Mouse (Mus musculus) megakaryocyte, embryonic 14.5 days (primary cell): ENCODE data around the gene Herpud1. TPM values are rescaled to one million over a fixed set of nuclear protein-coding genes. Genes with fewer than 3 reads are reported as not detected.

Source experiments
- H3K27me3 ChIP-seq: replicated peaks from 2 replicates; pipeline ENCODE3; 2012; ENCODE audit warnings: inconsistent platforms
- H3K36me3 ChIP-seq: replicated peaks from 2 replicates; pipeline ENCODE3; 2012; ENCODE audit warnings: low read length, inconsistent platforms, mixed read lengths
- H3K4me1 ChIP-seq: 2 replicates; pipeline ENCODE4 v1.6.1; 2012; ENCODE audit warnings: inconsistent platforms
- H3K4me3 ChIP-seq: replicated peaks from 2 replicates; pipeline ENCODE3; 2012; ENCODE audit warnings: moderate library complexity, mild to moderate bottlenecking, inconsistent platforms
- H3K9me3 ChIP-seq: 2 replicates; pipeline ENCODE4 v1.6.1; 2012; ENCODE audit warnings: inconsistent platforms
- FLI1 ChIP-seq: IDR thresholded peaks from 2 replicates; pipeline ENCODE4 v1.6.1; 2012; ENCODE audit warnings: low read length, inconsistent platforms, mixed read lengths
- GATA1 ChIP-seq: IDR thresholded peaks from 3 replicates; pipeline ENCODE4 v1.6.1; 2012; ENCODE audit warnings: mixed read lengths, low read length, inconsistent platforms, borderline replicate concordance
- polyA plus RNA-seq: library from polyadenylated mRNA; stranded (reverse); fragments of >175 nt; gene quantifications from 2 replicates; pipeline ENCODE4 v1.2.3, GENCODE M21; 2012; ENCODE audit warnings: low replicate concordance; ENCODE audit not compliant: insufficient read depth

The Herpud1 gene
- polyA plus RNA-seq, 1 experiment = 188 TPM

DNA sequence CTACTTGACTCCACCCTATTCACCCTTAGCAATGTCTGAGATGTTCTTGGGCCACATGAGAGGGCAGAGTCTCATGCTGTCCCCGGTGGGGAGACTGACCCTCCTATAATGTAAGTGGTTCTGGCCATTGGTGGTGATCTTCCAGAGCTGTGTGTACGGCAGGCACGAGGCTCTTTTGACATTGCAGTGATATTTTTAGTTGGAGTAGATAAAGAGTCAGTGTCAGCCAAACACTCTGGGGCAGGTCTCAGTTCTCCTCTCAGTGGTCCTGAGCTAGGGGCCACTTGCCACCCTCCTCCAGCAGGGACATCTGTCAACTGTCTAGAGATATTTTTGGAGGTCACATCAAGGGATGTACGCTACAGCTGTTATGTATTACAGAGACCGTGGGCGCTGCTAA, 29.0 kb upstream of the Herpud1 start:
- Histone ChIP-seq H3K36me3 (peaks cover 4% of the 10 kb centered on the region), H3K4me1 (peaks cover 71% of the 10 kb centered on the region), H3K27me3 (peaks cover 6% of the 10 kb centered on the region), H3K4me3 (no peak overlapping the region), H3K9me3 (peaks cover 9% of the 10 kb centered on the region)
- TF ChIP-seq GATA1 = no peak
- no peak for TF ChIP-seq FLI1

DNA sequence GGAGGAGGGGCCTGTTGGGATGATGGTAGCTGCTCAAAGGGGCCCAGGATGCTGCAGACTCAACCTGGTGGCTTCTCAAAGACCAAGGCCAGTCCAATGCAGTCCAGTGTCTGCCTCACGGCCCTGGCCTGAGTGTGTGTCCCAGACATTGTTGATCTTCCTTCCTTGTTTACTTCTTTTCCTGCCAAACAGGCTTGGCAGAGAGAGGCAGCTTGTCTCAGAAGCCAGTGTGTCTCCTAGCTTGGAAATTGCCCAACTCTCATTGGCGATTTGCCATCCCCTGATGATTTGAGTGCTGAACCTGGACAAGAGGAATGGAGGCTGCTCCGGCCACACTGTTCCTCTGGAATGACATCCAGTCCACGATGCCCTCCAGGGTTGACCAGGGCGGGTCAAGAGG, 27.7 kb upstream of the Herpud1 start:
- H3K4me1 ChIP-seq = peaks cover 84% of the 10 kb centered on the region
- TF ChIP-seq GATA1 = no peak
- no peak for TF ChIP-seq FLI1

DNA sequence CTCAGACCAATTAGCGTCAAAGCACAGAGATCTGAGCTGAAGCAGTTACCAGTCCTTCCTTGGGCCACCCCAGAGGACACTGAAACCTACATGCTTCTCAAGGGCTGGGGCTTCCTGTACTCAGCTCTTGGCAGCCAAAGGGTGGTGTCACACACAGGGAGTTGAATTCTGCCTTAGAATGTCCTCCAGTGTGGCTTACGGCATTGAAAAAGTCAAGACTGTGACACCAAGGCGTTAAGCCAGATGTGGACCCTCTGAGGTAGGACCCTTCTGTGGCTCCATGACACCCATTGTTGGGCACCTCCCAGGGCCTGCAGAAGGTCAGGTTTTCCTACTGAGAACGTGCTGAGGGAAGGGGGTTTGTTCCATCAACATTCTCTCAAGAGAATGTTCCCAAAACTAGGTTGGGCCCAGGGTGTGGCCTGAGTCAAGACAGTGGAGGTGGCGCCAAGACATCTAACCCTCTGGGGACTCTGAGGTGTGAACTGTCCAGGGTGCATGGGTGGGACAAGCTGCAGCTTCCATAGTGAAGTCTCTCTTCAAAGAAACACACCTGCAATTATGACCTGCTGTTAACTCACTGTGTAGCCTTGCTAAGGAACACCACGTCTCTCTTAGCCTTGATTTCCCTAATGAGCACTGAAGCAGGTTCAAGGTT, 24.3 kb upstream of the Herpud1 start:
- Histone ChIP-seq H3K4me1 (peaks cover 96% of the 10 kb centered on the region), H3K36me3 (no peaks in the 10 kb centered on the region), H3K27me3 (no peaks in the 10 kb centered on the region), H3K4me3 (no peak overlapping the region), H3K9me3 (no peaks in the 10 kb centered on the region)
- TF ChIP-seq GATA1 = no peak

More for the DNA sequence above, 27.7 kb upstream of the Herpud1 start:
- Histone ChIP-seq H3K36me3 (no peaks in the 10 kb centered on the region), H3K4me3 (no peak overlapping the region), H3K9me3 (no peaks in the 10 kb centered on the region; the same call in 1 of the 2 replicates), H3K27me3 (peaks cover 4% of the 10 kb centered on the region)

DNA sequence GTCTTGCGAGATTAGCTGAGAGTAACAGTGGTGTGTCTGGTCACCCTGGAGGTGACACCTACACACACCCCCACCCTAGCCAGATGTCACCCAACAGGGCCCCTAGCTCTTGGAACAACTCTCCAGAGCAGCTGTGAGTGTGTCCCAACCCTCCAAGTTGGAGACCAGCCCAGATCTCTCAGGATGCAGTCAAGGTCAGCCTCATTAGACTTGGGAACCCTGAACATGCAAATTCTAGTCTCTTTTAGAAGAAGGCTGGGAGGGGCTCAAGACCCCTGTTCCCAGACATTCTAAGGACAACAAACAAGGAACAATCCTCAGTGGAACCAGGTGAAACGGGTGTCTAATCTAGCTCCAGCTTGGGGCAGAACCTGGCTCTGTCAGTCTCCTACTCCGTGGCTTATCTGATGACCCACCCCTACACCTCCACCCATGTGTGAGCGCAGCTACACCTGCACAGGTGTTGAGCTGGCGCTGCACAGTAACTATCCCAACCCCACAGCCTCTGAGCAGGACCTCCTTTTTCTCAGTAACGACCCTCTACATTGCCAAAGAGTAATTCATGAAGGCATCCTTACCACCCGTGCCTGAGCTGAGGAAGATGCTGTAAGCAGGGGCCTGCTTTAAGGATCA, 23.5 kb upstream of the Herpud1 start:
- peaks cover 96% of the 10 kb centered on the region for H3K4me1 ChIP-seq

DNA sequence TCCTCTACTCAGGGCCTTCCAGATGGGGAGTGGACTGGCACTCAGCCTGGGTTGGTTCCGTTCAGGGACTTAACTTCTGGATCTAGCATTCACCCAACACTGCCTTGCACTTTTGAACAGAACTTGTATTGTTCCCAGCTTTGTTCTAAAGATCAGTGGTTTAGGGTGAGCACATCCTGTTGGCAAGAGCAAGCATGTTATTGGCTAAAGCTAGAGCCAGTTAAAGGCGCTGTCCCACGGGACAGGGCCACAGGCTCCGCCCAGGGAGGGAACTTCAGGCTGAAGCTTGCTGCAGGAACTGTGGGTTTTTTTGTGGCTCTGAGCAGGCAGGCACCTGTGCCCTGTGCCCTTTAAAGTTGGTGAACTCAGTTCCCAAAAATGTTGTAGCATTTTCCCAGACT, 22.9 kb upstream of the Herpud1 start:
- Histone ChIP-seq H3K4me3 (peak overlapping the region; percentile 74), H3K4me1 (peaks cover 99% of the 10 kb centered on the region)

More for the DNA sequence above, 23.5 kb upstream of the Herpud1 start:
- H3K27me3 ChIP-seq = no peaks in the 10 kb centered on the region
- no peaks in the 10 kb centered on the region for H3K9me3 ChIP-seq
- H3K36me3 ChIP-seq = no peaks in the 10 kb centered on the region
- TF ChIP-seq GATA1 = no peak
- TF ChIP-seq FLI1 = no peak
- peak overlapping the region; percentile 74 for H3K4me3 ChIP-seq

DNA sequence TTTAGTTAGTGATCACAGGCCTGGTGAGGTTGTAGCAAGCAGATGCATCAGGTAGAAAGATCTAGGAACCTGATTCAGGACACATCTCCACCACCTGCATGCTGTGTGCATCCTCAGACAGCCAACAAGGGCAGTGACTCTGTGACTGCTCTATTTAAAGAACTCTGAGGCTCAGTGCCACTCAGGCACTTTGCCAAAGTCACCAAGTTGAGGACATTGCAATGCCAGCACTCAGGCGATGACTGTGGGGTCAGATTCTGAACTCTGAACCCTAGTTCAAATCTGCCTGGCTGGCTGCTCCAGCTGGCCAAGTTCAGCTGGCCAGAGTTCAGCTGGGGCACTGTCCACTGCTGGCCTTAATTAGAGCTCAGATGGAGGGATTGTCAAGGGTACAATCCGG, 22.3 kb upstream of the Herpud1 start:
- TF ChIP-seq GATA1 (no peak), FLI1 (no peak)
- Histone ChIP-seq H3K4me1 (peaks cover 93% of the 10 kb centered on the region), H3K9me3 (no peaks in the 10 kb centered on the region), H3K4me3 (peak overlapping the region; percentile 4), H3K27me3 (no peaks in the 10 kb centered on the region), H3K36me3 (peaks cover 5% of the 10 kb centered on the region)

More for the DNA sequence above, 22.9 kb upstream of the Herpud1 start:
- H3K36me3 ChIP-seq = peaks cover 5% of the 10 kb centered on the region
- TF ChIP-seq FLI1 (no peak), GATA1 (no peak)
- H3K9me3 ChIP-seq = no peaks in the 10 kb centered on the region
- no peaks in the 10 kb centered on the region for H3K27me3 ChIP-seq

DNA sequence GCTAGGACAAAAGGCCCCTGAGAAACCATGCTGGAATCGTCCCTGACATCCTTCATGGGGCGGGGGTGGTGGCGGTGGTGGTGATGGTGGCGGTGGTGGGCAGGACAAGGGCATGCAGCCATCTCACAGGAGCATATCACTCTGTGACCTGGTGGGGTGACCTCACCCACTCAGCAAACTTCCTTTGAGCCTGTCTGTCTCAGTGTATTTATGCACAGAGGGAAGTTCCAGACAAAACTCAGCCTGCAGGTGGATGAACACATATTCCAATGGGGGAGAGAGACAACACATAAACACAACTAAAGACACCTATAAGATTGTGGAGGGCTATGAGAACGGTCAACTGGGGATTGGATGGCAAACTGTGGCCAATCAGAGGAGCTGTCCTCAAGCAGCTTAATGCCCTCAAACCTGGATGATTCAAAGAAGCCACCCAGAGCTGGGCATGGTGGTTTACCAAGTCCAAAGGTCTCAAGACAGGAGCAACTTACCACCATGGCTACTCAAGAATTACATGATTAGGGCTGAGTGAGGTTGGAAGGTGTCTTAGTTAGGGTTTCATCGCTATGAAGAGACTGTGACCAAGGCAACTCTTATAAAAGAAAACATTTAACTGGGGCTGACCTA, 21.4 kb upstream of the Herpud1 start:
- TF ChIP-seq GATA1 (no peak), FLI1 (no peak)
- Histone ChIP-seq H3K9me3 (no peaks in the 10 kb centered on the region), H3K4me3 (peak overlapping the region; percentile 82), H3K36me3 (peaks cover 5% of the 10 kb centered on the region), H3K27me3 (no peaks in the 10 kb centered on the region), H3K4me1 (peaks cover 90% of the 10 kb centered on the region)

DNA sequence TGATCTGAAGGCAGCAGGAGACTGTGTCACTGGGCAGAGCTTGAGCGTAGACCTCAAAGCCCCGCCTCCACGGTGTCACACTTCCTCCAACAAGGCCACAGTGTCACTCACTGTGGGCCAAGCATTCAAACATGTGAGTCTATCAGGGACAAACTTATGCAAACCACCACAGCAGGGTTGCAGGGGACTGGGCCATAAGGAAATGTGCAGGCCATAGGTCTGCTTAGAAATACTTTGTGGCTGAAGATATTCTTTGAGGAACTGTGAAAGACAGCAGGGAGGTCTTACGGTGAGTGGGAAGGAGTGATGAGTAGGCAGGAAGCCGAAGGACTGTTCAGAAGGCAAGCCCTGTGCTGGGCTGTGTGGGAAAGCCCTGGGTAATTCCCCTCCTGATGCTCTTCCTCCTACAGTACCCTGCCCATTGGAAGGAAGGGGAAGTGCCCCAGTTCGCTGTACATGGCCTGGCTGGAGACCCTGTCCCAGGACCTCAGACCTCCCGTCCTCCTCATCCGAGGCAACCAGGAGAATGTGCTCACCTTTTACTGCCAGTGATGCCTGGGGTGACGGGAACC, 20.7 kb upstream of the Herpud1 start:
- Histone ChIP-seq H3K27me3 (no peaks in the 10 kb centered on the region), H3K36me3 (peaks cover 5% of the 10 kb centered on the region), H3K4me1 (peaks cover 91% of the 10 kb centered on the region), H3K9me3 (no peaks in the 10 kb centered on the region), H3K4me3 (peak overlapping the region; percentile 82)
- TF ChIP-seq GATA1 (peak; percentile 32; the same call in 1 of the 3 replicates), FLI1 (no peak)

DNA sequence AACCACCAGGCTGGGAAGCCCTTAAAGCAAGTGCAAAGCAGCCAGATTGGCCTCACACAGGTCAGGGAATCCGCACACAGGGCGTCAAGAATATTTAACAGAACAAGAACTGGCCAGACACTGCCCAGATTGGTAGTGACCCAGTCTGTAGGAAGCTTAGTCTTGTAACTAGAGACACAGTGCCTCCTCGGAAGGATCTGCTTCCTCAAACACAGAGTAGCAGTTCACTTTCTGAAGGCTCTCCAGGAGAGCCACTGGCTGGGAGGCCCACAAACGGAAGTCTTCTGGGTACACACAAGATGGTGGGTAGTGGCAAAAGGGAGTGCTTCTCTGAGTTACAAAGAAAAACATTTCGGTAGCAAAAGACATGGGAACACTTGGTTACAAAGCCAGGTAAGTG, 15.4 kb upstream of the Herpud1 start:
- Histone ChIP-seq H3K9me3 (no peaks in the 10 kb centered on the region), H3K36me3 (peaks cover 5% of the 10 kb centered on the region), H3K27me3 (no peaks in the 10 kb centered on the region), H3K4me1 (peaks cover 91% of the 10 kb centered on the region), H3K4me3 (no peak overlapping the region)
- TF ChIP-seq FLI1 (no peak), GATA1 (no peak)
